Comparison of ENCODE assay signal across 8 mouse cellular contexts in genomic region chr16:97751884-97752283, GRCm38 (mm10). TPM values are rescaled to one million over a fixed set of nuclear protein-coding genes. Genes with fewer than 3 reads are reported as not detected.
A peak's percentile ranks its signal among the peaks of the same experiment; 100 is the strongest.
DNase-seq lines count a peak whose midpoint lies in the region; ATAC-seq lines count a peak whose summit lies in the region.

No protein-coding gene starts in this region.

- 31% methylated on average over 8 of the region's 8 CpGs for WGBS in liver, embryonic 16.5 days (ENCODE audit: insufficient replicate concordance)
- 74% methylated on average over 8 of the region's 8 CpGs for WGBS in limb, embryonic 10.5 days

- H3K9ac ChIP-seq in liver, embryonic 16.5 days (ENCODE audit: low read depth, low read length): no peak overlapping the region

- H3K27ac ChIP-seq in liver, embryonic 16.5 days (ENCODE audit: low read length): no peak overlapping the region
- no peak overlapping the region for H3K27ac ChIP-seq in limb, embryonic 10.5 days

- DNase-seq in liver: no peak
- DNase-seq in forelimb bud, embryonic 11.5 days (ENCODE audit: low read depth, low spot score): peak; percentile 56
- peak; percentile 42 for DNase-seq in limb, embryonic 10.5 days (ENCODE audit: low spot score)
- DNase-seq in telencephalon, adult 2 months (ENCODE audit: low read depth, low spot score): peak; percentile 19
- DNase-seq in spleen, adult 18-20 months: no peak
- DNase-seq in right cerebral cortex, postnatal 10 days (ENCODE audit: low spot score in 2 of 2): no peak
- no peak for DNase-seq in frontal cortex, postnatal 14 days (ENCODE audit: low spot score in 2 of 2)

- no peaks in the 10 kb centered on the region for H3K9me3 ChIP-seq in liver, embryonic 16.5 days (replicated peaks; ENCODE audit: control insufficient read depth, low read length)
- H3K9me3 ChIP-seq in limb, embryonic 10.5 days (replicated peaks): no peaks in the 10 kb centered on the region

- H3K4me2 ChIP-seq in liver, embryonic 16.5 days (ENCODE audit: low read depth, low read length): no peak overlapping the region

- H3K36me3 ChIP-seq in liver, embryonic 16.5 days (ENCODE audit: control insufficient read depth, insufficient read depth): no peaks in the 10 kb centered on the region; the same call in 1 of the 2 replicates
- H3K36me3 ChIP-seq in limb, embryonic 10.5 days: no peaks in the 10 kb centered on the region

- peak; percentile 41 for ATAC-seq in liver, embryonic 16.5 days (ENCODE audit: low read depth)

- peaks cover 4% of the 10 kb centered on the region; the same call in 1 of the 2 replicates for H3K4me1 ChIP-seq in liver, embryonic 16.5 days (ENCODE audit: control insufficient read depth, low read depth, low read length)
- no peaks in the 10 kb centered on the region for H3K4me1 ChIP-seq in limb, embryonic 10.5 days

- no peaks in the 10 kb centered on the region for H3K27me3 ChIP-seq in liver, embryonic 16.5 days (ENCODE audit: control insufficient read depth, insufficient read depth, low read depth, low read length)
- no peaks in the 10 kb centered on the region for H3K27me3 ChIP-seq in limb, embryonic 10.5 days (ENCODE audit: low read depth, poor library complexity, severe bottlenecking)

- no peak overlapping the region for H3K4me3 ChIP-seq in liver, embryonic 16.5 days (ENCODE audit: low read depth, low read length)
- no peak overlapping the region for H3K4me3 ChIP-seq in limb, embryonic 10.5 days

RNA-seq across cellular contexts. Expression of gene Ripk4, which starts 11.7 kb away (rescaled TPM):
- 3.2 and 3.3 TPM in 2 replicates for polyA plus RNA-seq in liver, embryonic 16.5 days (2015; fragmentation: Nextera tagmentation; extraction: Ambion mirVana)
- polyA plus RNA-seq in limb, embryonic 10.5 days (2016; fragmentation: Nextera tagmentation; extraction: Ambion mirVana): 4.9 and 5.3 TPM in 2 replicates

Comparison
In these comparisons a context has a peak if more than half of its experiments do, and no peak if none do; other contexts are left out.
1. DNase-seq: peak in forelimb bud, embryonic 11.5 days (single experiment), limb, embryonic 10.5 days (single experiment) and telencephalon, adult 2 months (single experiment); none in liver (single experiment), spleen, adult 18-20 months (0 of 2), right cerebral cortex, postnatal 10 days (0 of 2) and frontal cortex, postnatal 14 days (0 of 2).